Mouse (Mus musculus): Measurements from ENCODE around the gene Shisa7. TPM values are rescaled to one million over a fixed set of nuclear protein-coding genes. Genes with fewer than 3 reads are reported as not detected.
A peak's percentile ranks its signal among the peaks of the same experiment; 100 is the strongest.
"Not testable (repeated sequence)": the region's sequence is repeated elsewhere in the genome, so short reads cannot be mapped to it uniquely, and the experiment has no call there.

Shisa7 gene
- polyA plus RNA-seq (2015; fragmentation: Nextera tagmentation; extraction: Ambion mirVana) = not detected in 2 replicates

DNA sequence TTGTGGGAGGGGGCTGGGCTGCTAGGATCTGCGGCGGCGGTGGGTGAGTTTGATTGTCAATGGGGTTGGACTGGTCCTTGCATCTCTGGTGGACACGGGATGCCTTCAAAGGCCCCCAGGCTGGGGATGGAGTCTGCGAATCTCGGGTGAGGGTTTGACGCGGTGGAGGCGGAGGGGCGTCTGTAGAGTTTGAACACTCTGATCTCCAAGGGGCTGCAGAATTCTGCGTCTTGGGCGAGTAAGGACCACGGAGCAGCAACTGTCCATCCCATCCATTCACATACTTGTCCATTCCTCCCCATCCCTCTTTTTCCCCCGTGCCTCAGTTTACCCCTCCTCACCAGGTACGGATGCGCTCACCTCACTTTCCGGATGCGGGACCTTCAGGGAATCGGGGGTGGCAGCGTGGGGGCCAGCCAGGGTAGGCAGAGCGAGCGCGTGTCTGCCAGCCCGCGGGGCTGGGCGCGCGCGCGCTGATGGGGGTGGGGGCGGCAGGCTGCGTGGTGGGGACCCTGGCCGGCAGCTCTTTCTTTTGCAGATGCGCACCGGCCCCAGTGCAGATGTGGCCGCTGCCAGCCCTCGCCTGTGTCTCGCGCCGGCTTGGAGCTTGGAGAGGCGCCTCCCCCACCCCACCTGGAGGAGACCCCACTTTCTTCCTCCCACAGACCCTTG lies at the start of gene Shisa7:
Gene Shisa7, minus strand, starts transcription at position 452 of the 672 bp plus-strand sequence.
- no peak for ATAC-seq (ENCODE audit: insufficient read depth)
- Histone ChIP-seq H3K4me3 (replicated peaks) (no peak within 1 kb of the TSS), H3K9ac (no peak within 1 kb of the TSS)

DNA sequence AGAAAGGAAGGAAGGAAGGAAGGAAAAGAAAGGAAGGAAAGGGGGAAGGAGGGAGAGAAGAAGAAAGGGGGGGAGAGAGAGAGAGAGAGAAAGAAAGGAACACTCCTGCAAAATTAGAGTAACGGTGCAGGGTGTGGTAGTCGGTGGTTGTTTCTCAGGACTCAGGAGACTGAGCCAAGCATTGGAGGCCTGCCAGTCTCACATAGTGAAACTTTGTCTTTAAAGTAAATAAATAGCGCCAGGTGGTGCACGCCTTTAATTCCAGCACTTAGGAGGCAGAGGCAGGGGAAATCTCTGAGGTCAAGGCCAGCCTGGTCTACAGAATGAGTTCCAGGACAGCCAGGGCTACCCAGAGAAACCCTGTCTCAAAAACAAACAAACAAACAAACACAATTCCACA lies 42.2 kb upstream of the Shisa7 start:
- Histone ChIP-seq H3K36me3 (replicated peaks) (peaks cover 4% of the 10 kb centered on the region), H3K27ac (replicated peaks) (no peak overlapping the region), H3K4me2 (no peak overlapping the region), H3K4me1 (replicated peaks) (no peaks in the 10 kb centered on the region), H3K4me3 (replicated peaks) (no peak overlapping the region), H3K9ac (no peak overlapping the region), H3K27me3 (no peaks in the 10 kb centered on the region), H3K9me3 (replicated peaks) (no peaks in the 10 kb centered on the region)
- WGBS (ENCODE audit: insufficient replicate concordance) = 59% methylated on average over 4 of the region's 4 CpGs
- ATAC-seq (ENCODE audit: insufficient read depth) = no peak

More for the DNA sequence above, at the start of gene Shisa7:
- WGBS (ENCODE audit: insufficient replicate concordance) = 3% methylated on average over 41 of the region's 41 CpGs
- H3K4me1 ChIP-seq (replicated peaks) = no peaks in the 10 kb centered on the region
- peaks cover 82% of the 10 kb centered on the region for H3K27me3 ChIP-seq
- H3K36me3 ChIP-seq (replicated peaks) = no peaks in the 10 kb centered on the region
- peak within 1 kb of the TSS; percentile 42 for H3K4me2 ChIP-seq
- H3K9me3 ChIP-seq (replicated peaks) = no peaks in the 10 kb centered on the region
- H3K27ac ChIP-seq (replicated peaks) = no peak within 1 kb of the TSS

DNA sequence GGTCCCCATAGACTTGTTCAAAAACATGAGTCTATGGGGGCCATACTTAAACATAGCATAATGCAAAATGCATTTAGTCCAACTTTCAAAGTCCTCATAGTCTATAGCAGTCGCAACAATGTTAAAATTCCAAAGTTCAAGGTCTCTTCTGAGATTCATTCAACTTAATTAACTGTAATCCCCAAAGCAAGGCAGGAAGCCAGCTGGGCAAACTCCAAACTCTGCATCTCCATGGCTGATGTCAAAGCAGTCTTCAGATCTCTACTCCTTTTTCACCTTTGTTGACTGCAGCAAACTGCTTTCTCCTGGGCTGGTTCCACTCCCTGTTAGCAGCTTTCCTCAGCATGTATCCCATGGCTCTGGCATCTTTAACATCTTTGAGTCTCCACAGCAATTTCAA lies 34.5 kb upstream of the Shisa7 start:
- H3K36me3 ChIP-seq (replicated peaks); H3K27me3 ChIP-seq; H3K9ac ChIP-seq; H3K27ac ChIP-seq (replicated peaks); ATAC-seq (ENCODE audit: insufficient read depth); H3K9me3 ChIP-seq (replicated peaks); H3K4me3 ChIP-seq (replicated peaks); H3K4me2 ChIP-seq: not testable (repeated sequence)
- peaks cover 34% of the 10 kb centered on the region for H3K4me1 ChIP-seq (replicated peaks)
- 68% methylated on average over 1 of the region's 1 CpGs for WGBS (ENCODE audit: insufficient replicate concordance)

DNA sequence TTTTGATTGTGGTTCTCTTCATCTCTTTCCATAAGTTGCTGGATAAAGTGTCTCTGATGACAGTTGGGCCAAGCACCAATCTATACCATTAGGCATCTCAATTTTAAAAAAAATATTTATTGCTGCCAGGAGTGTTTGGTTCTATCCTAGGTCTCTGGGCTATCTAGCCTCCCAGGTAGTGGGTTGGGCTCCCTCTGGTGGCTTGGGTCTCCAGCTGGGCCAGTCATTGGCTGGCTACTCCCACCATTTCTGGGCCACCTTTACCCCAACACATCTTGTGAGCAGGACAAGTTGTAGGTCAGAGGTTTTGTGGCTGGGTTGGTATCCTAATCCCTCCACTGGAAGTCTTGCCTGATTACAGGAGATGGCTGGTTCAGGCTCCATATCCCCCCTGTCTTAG lies 33.7 kb upstream of the Shisa7 start:
- no peak overlapping the region; the same call in 1 of the 2 replicates for H3K9ac ChIP-seq
- peaks cover 34% of the 10 kb centered on the region for H3K4me1 ChIP-seq (replicated peaks)
- H3K9me3 ChIP-seq (replicated peaks) = no peaks in the 10 kb centered on the region
- peak overlapping the region; percentile 66 for H3K4me3 ChIP-seq (replicated peaks)
- H3K36me3 ChIP-seq (replicated peaks) = peaks cover 4% of the 10 kb centered on the region; the same call in 1 of the 2 replicates
- H3K27ac ChIP-seq (replicated peaks) = peak overlapping the region; percentile 71; the same call in 1 of the 2 replicates
- peak overlapping the region; percentile 95 for H3K4me2 ChIP-seq
- no peaks in the 10 kb centered on the region for H3K27me3 ChIP-seq
- no peak for ATAC-seq (ENCODE audit: insufficient read depth)

DNA sequence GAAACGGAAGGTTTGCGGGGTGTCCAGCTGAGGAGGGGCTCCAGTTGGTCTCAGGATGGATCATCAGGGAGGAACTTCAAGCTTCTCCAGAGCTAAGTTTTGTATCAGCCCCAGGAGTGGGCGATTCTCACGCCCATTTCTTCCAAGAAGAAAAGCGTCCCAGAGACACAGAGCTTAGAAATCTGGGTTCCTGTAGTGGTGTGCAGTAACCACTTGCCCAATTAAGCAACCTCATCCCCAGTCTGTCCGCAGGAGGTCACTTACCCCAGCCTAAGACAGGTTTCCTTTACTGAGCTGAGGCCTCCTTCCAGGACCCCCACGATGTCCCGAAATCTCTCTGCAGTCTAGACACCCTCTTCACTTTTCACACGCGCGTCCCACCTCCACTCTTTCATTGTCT lies 32.7 kb upstream of the Shisa7 start:
- peak; percentile 22 for ATAC-seq (ENCODE audit: insufficient read depth)
- H3K36me3 ChIP-seq (replicated peaks) = peaks cover 3% of the 10 kb centered on the region; the same call in 1 of the 2 replicates
- 8% methylated on average over 11 of the region's 11 CpGs for WGBS (ENCODE audit: insufficient replicate concordance)

DNA sequence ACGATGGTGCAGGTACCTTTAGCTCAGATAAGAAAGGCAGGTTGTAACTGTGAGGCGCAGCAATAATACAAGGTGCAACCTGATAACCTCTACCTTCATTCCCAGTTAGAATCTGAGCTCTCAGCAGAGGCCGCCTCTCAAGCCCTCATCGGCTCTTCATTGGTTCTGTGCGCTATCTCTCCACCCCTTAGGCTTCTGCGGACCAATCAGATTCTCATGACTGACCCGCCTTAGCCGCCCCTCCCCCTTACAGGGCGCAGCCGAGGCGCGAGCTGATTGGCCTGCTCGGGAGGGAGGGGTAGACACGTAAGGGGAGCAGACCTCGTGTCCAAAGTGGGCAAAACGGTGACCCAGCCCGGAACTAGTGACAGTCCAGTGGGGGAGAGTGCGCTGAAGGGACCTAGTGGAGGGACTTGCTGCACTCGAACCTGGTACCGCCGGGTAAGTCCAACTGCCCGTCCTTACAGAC lies 32.3 kb upstream of the Shisa7 start, which contains the start of gene Isoc2a:
Gene Isoc2a, plus strand, starts transcription at position 401 of the 469 bp plus-strand sequence.
- Histone ChIP-seq H3K9ac (peak within 1 kb of the TSS; percentile 58), H3K4me2 (peak within 1 kb of the TSS; percentile 95), H3K27ac (replicated peaks) (peak within 1 kb of the TSS; percentile 76), H3K36me3 (replicated peaks) (no peaks in the 10 kb centered on the region), H3K4me3 (replicated peaks) (peak within 1 kb of the TSS; percentile 66), H3K9me3 (replicated peaks) (no peaks in the 10 kb centered on the region), H3K27me3 (no peaks in the 10 kb centered on the region), H3K4me1 (replicated peaks) (peaks cover 34% of the 10 kb centered on the region)
- peak; percentile 99 for ATAC-seq (ENCODE audit: insufficient read depth)
- WGBS (ENCODE audit: insufficient replicate concordance) = under 1% methylated on average over 22 of the region's 22 CpGs

More for the DNA sequence above, 32.7 kb upstream of the Shisa7 start:
- H3K9ac ChIP-seq = peak overlapping the region; percentile 58
- H3K27ac ChIP-seq (replicated peaks) = peak overlapping the region; percentile 71
- H3K27me3 ChIP-seq = no peaks in the 10 kb centered on the region
- H3K4me1 ChIP-seq (replicated peaks) = peaks cover 34% of the 10 kb centered on the region
- peak overlapping the region; percentile 66 for H3K4me3 ChIP-seq (replicated peaks)
- H3K4me2 ChIP-seq = peak overlapping the region; percentile 95
- no peaks in the 10 kb centered on the region for H3K9me3 ChIP-seq (replicated peaks)

DNA sequence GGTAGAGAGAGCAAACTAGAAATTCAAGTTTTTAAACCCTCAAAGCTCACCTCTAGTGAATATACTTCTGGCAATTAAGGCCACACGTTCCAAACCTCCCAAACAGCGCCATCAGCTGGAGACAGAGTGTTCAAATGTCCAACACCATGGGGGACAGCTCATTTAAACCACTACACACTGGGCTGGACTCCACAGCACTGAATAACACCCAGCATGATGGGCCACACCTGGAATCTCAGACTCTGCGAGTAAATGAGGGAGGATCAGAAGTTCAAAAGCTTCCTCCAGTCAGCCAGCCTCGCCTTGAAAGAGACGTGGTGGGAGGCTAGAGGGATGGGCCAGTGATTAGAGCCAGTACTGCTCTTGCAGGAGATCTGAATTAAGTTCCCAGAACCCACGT lies 25.6 kb upstream of the Shisa7 start, which contains the start of gene Isoc2b:
Gene Isoc2b, minus strand, starts transcription at position 126 of the 400 bp plus-strand sequence.
- Histone ChIP-seq H3K36me3 (replicated peaks) (no peaks in the 10 kb centered on the region), H3K27ac (replicated peaks) (no peak within 1 kb of the TSS), H3K9me3 (replicated peaks) (no peaks in the 10 kb centered on the region), H3K4me3 (replicated peaks) (no peak within 1 kb of the TSS), H3K4me1 (replicated peaks) (peaks cover 21% of the 10 kb centered on the region), H3K4me2 (no peak within 1 kb of the TSS), H3K27me3 (0 out of 2 replicates have a peak, but pooled peaks cover 3% of the 10 kb centered on the region), H3K9ac (no peak within 1 kb of the TSS)
- WGBS (ENCODE audit: insufficient replicate concordance) = 45% methylated on average over 6 of the region's 6 CpGs
- no peak for ATAC-seq (ENCODE audit: insufficient read depth)

DNA sequence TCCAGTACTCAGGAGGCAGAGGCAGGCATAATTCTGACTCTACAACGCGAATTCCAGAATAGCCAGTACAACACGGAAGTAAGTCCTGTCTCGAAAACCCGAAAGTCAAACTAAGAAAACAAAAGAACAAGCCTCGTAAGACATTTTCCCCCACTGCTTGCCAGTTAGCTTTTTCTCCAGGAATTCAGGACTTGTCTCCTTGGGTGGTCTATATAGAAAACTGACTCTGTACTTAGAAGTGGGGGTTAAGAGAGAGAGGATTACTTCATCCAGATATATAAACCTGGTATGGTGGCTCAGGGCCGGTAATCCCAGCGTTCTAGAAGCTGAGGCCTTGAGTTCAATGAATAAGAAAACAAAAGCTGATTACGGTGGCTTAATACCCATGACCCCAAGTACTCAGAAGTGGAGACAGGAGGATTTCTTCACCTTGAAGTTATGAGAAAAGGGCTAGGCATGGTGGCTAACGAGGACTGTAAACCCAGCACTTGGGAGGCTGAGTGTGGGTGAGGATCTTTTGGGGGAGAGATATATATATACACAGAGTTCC lies 22.2 kb upstream of the Shisa7 start:
- peak overlapping the region; percentile 59; the same call in 1 of the 2 replicates for H3K27ac ChIP-seq (replicated peaks)
- H3K36me3 ChIP-seq (replicated peaks) = no peaks in the 10 kb centered on the region
- 0 out of 2 replicates have a peak, but pooled peaks cover 3% of the 10 kb centered on the region for H3K27me3 ChIP-seq
- H3K4me1 ChIP-seq (replicated peaks) = peaks cover 23% of the 10 kb centered on the region
- H3K4me2 ChIP-seq = peak overlapping the region; percentile 86
- H3K4me3 ChIP-seq (replicated peaks) = peak overlapping the region; percentile 69
- 31% methylated on average over 10 of the region's 10 CpGs for WGBS (ENCODE audit: insufficient replicate concordance)
- peak overlapping the region; percentile 69 for H3K9ac ChIP-seq
- no peak for ATAC-seq (ENCODE audit: insufficient read depth)
- H3K9me3 ChIP-seq (replicated peaks) = no peaks in the 10 kb centered on the region

DNA sequence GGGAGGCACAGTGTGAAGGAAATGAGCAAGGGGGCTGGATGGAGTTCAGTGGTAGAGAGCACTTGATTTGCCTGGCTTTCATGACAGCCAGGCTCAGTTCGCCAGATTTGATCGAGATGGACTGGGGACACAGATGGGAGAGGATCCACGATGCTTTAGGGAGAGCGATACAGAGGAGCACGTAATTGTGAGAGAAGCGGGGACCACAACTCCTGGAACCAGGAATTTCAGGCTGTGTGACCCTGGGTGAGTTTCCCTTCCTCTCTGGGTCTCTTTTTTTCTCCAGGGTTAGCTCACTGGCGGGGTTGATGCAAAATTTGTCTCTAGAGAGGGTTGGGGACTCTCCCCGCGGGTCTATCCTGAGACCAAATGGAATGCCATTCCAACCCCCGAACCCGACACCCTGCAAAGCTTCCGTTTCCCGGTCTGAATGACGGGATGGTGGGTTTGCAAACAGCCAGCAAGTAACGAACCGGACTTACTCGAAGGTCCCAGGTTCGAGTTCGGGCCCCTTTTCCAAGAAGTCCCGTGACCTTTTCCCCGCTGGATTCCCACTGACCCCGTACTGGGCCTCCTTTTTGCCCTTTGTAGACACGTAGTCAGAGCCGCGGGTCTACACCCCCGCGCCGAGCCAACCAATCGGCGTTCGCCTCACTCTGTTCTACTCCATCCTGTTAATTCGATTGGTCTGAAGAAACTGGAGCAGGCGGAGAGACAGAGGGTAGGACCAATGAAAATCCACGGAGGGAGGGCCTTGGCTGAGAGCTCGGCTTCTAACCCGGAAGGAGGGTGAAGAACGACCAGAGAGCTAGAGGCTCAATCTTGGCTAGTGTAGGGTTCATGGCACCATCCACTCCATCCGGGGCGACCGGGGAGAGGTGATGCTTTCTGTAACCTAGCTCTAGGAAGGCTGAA lies 21.3 kb upstream of the Shisa7 start:
- WGBS (ENCODE audit: insufficient replicate concordance) = 3% methylated on average over 40 of the region's 40 CpGs
- Histone ChIP-seq H3K9ac (peak overlapping the region; percentile 69), H3K4me2 (peak overlapping the region; percentile 86), H3K27me3 (0 out of 2 replicates have a peak, but pooled peaks cover 3% of the 10 kb centered on the region), H3K36me3 (replicated peaks) (no peaks in the 10 kb centered on the region), H3K4me1 (replicated peaks) (peaks cover 23% of the 10 kb centered on the region), H3K4me3 (replicated peaks) (peak overlapping the region; percentile 69), H3K27ac (replicated peaks) (peak overlapping the region; percentile 61; the same call in 1 of the 2 replicates), H3K9me3 (replicated peaks) (no peaks in the 10 kb centered on the region)
- ATAC-seq (ENCODE audit: insufficient read depth) = peak; percentile 100

DNA sequence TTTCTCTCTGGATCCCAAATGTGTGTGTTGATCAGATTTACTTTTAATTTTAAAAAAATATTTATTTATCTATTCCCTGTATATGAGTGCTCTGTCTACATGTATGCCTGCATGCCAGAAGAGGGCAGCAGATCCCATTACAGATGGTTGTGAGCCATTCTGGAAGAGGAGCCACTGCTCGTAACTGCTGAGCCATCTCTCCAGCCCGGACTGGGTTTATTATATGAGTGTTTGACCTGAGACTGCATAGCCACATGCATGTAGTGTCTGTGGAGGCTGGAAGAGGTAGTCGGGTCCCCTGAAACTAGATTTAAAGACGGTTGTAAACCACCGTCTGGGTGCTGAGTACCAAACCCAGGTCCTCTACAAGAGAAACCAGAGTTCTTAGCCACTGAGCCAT lies 20.6 kb upstream of the Shisa7 start:
- Histone ChIP-seq H3K4me2 (peak overlapping the region; percentile 86), H3K9ac (no peak overlapping the region; the same call in 1 of the 2 replicates), H3K9me3 (replicated peaks) (no peaks in the 10 kb centered on the region), H3K4me1 (replicated peaks) (peaks cover 23% of the 10 kb centered on the region), H3K27ac (replicated peaks) (peak overlapping the region; percentile 61; the same call in 1 of the 2 replicates), H3K27me3 (0 out of 2 replicates have a peak, but pooled peaks cover 3% of the 10 kb centered on the region), H3K36me3 (replicated peaks) (no peaks in the 10 kb centered on the region), H3K4me3 (replicated peaks) (peak overlapping the region; percentile 69)
- ATAC-seq (ENCODE audit: insufficient read depth) = no peak
- 48% methylated on average over 5 of the region's 5 CpGs for WGBS (ENCODE audit: insufficient replicate concordance)

All from liver, embryonic 15.5 days (tissue).